Mouse (Mus musculus) liver, adult 2 months (tissue): ENCODE results near the gene Ubap2.

ENCODE experiments used
- CTCF ChIP-seq: fragments of 200-500 bp; IDR thresholded peaks from 2 replicates; pipeline ENCODE4 v1.5.1; 2011; ENCODE audit warnings: low read depth, low read length, control low read depth
- POLR2A ChIP-seq: fragments of 200-500 bp; IDR thresholded peaks from 2 replicates; pipeline ENCODE4 v1.6.1; 2011; ENCODE audit warnings: low read length, control low read depth; ENCODE audit not compliant: insufficient read depth; ENCODE audit errors: extremely low read depth

DNA sequence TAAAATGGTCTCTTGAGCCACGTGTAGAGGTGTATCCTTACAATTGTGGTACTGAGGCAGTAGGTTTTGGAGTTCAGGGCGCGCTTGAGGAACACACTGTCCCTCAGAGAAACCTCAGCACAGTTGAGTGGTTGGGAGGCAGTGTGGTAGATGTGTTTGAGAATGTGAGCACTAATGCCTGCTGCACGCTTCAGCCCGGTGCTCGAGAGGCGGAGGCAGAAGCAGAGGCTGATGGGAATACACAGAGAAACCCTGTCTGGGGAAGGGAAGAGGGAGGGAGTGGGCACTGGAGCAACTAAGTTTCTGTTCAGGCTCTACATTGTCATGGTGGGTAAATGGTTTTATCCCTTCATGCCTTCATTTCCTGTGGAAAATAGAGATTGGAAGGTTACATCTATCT, 123.8 kb downstream of the Ubap2 start:
- TF ChIP-seq CTCF (no peak), POLR2A (no peak)
